Mouse (Mus musculus): ENCODE measurements at regions not wholly inside any gene's neighbourhood (a gene's known extent, or its start where the extent isn't known, plus 50 kb on each side); places are given as distances from the start of the nearest gene placed in this dataset.

GRCm38 (mm10) chr14:62002131-62002530 lies 290.3 kb upstream of the Rnaseh2b start:
- DNase-seq (ENCODE audit: low spot score) = no peak

- peak; percentile 24 for DNase-seq (ENCODE audit: low spot score)
Measured at GRCm38 (mm10) chr14:62003013-62003781, 289.2 kb upstream of the Rnaseh2b start.

GRCm38 (mm10) chr14:62003797-62004196 lies 288.6 kb upstream of the Rnaseh2b start:
- DNase-seq (ENCODE audit: low spot score) = no peak

- no peak for DNase-seq (ENCODE audit: low spot score)
Measured at GRCm38 (mm10) chr14:62008707-62009106, 283.7 kb upstream of the Rnaseh2b start.

GRCm38 (mm10) chr14:62018804-62019203 lies 273.6 kb upstream of the Rnaseh2b start:
- DNase-seq (ENCODE audit: low spot score) = no peak

- DNase-seq (ENCODE audit: low spot score) = no peak
Measured at GRCm38 (mm10) chr14:62020996-62021395, 271.4 kb upstream of the Rnaseh2b start.

GRCm38 (mm10) chr14:62022193-62022592 lies 270.2 kb upstream of the Rnaseh2b start:
- no peak for DNase-seq (ENCODE audit: low spot score)

GRCm38 (mm10) chr14:62023022-62023421 lies 269.4 kb upstream of the Rnaseh2b start:
- no peak for DNase-seq (ENCODE audit: low spot score)

- no peak for DNase-seq (ENCODE audit: low spot score)
Measured at GRCm38 (mm10) chr14:62027751-62028279, 264.6 kb upstream of the Rnaseh2b start.

GRCm38 (mm10) chr14:62030059-62030458 lies 262.3 kb upstream of the Rnaseh2b start:
- no peak for DNase-seq (ENCODE audit: low spot score)

- DNase-seq (ENCODE audit: low spot score) = no peak
Measured at GRCm38 (mm10) chr14:62033661-62034060, 258.7 kb upstream of the Rnaseh2b start.

- no peak for DNase-seq (ENCODE audit: low spot score)
Measured at GRCm38 (mm10) chr14:62034664-62035063, 257.7 kb upstream of the Rnaseh2b start.

GRCm38 (mm10) chr14:62035416-62035815 lies 257.0 kb upstream of the Rnaseh2b start:
- DNase-seq (ENCODE audit: low spot score) = no peak

GRCm38 (mm10) chr14:62037514-62037913 lies 254.9 kb upstream of the Rnaseh2b start:
- no peak for DNase-seq (ENCODE audit: low spot score)

GRCm38 (mm10) chr14:62037917-62038316 lies 254.5 kb upstream of the Rnaseh2b start:
- DNase-seq (ENCODE audit: low spot score) = no peak

- peak; percentile 10 for DNase-seq (ENCODE audit: low spot score)
Measured at GRCm38 (mm10) chr14:62042305-62043116, 249.9 kb upstream of the Rnaseh2b start.

- no peak for DNase-seq (ENCODE audit: low spot score)
Measured at GRCm38 (mm10) chr14:62043117-62043422, 249.3 kb upstream of the Rnaseh2b start.

GRCm38 (mm10) chr14:62050941-62051340 lies 241.4 kb upstream of the Rnaseh2b start:
- DNase-seq (ENCODE audit: low spot score) = no peak

GRCm38 (mm10) chr14:62051923-62052322 lies 240.5 kb upstream of the Rnaseh2b start:
- no peak for DNase-seq (ENCODE audit: low spot score)

GRCm38 (mm10) chr14:62053004-62053403 lies 239.4 kb upstream of the Rnaseh2b start:
- no peak for DNase-seq (ENCODE audit: low spot score)

- no peak for DNase-seq (ENCODE audit: low spot score)
Measured at GRCm38 (mm10) chr14:62057096-62057495, 235.3 kb upstream of the Rnaseh2b start.

GRCm38 (mm10) chr14:62058100-62058499 lies 234.3 kb upstream of the Rnaseh2b start:
- no peak for DNase-seq (ENCODE audit: low spot score)

GRCm38 (mm10) chr14:62071140-62071539 lies 221.2 kb upstream of the Rnaseh2b start:
- no peak for DNase-seq (ENCODE audit: low spot score)
